Mouse (Mus musculus): ENCODE results near the gene Hrh1.
"Not testable (repeated sequence)": the region's sequence is repeated elsewhere in the genome, so short reads cannot be mapped to it uniquely, and the experiment has no call there.

Gene Hrh1

DNA sequence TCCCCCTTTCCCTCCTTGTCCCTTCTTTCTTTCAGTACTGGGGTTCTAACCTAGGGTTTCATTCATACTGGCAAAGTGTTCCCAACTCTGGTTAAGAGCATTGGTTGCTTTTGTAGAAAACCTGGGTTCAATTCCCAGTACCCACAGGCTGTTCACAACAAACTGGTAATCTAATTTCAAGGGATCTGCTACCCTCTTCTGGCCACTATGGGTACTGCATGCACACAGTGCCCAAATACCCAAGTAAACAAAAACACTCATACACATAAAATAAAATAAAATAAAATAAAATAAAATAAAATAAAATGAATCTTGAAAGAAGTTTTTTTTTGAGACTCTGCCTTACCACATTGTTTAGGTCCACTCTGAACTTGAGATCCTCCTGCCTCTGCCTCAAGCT, 63.8 kb downstream of the Hrh1 start:
- peak; percentile 23 for DNase-seq (ENCODE audit: low spot score)

DNA sequence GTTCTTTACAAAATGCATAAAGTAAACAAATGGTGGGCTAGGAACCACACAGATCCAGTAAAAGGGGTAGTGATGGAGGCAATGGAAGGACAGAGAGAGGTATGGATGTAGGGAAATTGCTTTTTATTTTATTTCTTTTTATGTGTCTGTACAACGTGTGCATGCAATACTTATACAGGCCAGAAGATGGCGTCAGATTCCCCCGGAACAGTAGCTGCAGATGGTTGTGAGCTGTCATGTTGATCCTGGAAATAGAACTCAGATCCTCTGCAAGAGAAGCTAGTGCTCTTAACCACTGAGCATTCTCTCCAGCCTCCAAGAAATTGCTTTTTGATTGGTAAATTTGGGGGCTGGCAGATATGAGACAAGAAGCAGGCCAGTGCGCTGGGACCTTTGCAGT, 65.0 kb downstream of the Hrh1 start:
- no peak for DNase-seq (ENCODE audit: low spot score)

DNA sequence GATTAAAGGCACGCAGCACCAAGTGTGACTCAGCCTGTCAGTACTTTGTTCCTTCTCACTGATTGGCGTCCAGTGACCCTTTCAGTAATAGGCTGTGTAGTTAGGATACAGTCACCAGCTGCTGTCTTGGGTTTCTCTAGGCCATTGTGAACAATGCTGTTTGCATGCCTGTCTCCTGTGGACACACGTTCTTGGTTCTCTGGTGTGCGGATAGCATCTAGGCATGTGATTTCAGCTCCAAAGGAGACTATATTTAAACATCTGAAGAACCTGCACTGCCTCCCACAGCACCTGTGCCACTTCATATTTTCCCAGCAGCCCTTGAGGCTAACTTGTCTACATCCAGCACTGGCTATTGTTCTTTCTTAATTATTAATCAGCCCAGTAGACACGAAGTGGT, 75.8 kb downstream of the Hrh1 start:
- DNase-seq (ENCODE audit: low spot score), result no peak

- no peak for DNase-seq (ENCODE audit: low spot score)
Observed at GRCm38 (mm10) chr6:114474059-114474458, 76.3 kb downstream of the Hrh1 start.

DNA sequence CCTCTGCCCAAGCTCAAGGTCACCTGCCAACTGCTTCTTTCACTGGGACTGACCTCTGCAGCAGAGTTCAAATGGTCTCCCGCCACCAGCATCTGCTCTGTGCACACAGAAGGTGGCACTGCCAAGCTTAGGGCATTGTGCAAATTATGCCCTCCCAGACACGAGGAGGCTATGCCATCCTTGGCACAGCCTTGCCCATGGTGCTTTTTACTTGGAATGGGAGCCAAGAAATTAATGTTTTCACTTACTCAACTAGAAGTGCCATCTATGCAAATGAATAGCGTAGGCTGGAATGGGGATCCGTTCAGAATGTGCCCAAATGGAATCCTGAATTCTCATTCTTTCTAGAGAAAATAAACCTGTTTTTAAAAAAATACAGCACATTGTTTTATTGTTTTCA, 77.2 kb downstream of the Hrh1 start:
- no peak for DNase-seq (ENCODE audit: low spot score)

DNA sequence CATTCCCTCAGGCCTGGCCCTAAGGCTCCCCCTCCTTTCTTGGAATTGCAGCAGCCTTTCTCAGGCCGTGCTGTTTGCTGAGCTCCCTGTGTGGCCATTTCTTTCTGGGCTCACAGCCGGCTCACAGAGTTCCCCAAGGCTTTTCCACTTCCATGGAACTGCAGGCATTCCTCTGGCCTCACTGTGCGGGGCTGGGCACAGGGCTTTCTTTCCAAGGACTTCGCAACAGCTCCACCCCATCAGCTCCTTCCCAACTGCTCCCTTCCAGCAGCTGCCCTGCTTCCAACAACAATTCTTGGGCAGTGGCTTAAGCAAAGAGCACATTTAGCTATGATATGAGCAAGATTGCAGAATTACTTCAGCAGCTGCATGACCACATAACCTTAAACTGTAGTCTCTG, 81.0 kb downstream of the Hrh1 start:
- no peak for DNase-seq (ENCODE audit: low spot score)

DNA sequence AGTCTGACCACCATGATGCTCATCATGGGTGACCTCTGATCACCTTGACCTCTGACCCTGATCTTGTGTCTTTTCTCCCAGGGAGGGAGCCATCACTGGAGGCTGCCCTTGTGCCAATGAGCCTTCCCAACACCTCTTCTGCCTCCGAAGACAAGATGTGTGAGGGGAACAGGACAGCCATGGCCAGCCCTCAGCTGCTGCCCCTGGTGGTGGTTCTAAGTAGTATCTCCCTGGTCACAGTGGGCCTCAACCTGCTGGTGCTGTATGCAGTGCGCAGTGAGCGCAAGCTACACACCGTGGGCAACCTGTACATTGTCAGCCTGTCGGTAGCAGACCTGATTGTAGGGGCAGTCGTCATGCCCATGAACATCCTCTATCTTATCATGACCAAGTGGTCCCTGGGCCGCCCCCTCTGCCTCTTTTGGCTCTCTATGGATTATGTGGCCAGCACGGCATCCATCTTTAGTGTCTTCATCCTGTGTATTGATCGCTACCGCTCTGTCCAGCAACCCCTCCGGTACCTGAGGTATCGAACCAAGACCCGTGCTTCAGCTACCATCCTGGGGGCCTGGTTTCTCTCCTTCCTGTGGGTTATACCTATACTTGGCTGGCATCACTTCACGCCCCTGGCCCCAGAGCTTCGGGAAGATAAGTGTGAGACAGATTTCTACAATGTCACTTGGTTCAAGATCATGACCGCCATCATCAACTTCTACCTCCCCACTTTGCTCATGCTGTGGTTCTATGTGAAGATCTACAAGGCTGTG, 82.1 kb downstream of the Hrh1 start:
- no peak for DNase-seq (ENCODE audit: low spot score)

DNA sequence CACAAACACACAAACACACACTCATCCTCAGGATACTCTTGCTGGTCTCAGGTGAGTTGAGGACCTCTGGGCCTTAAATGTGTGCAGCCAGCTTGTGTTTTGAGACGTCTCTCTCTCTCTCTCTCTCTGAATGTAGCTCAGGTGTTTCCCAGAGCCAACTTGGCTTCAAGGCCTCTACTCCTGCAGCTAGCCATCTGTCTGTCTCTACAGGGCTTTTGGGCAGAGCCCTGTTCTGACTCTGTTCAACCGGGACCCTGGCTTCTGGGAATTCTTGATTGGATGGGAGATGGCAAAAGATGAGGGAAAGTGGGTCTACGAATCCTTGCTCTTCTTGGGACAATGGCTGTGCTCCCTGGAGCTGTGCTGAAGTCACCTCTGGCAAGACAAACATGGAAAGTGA, 91.6 kb downstream of the Hrh1 start:
- no peak for DNase-seq (ENCODE audit: low spot score)

- not testable (repeated sequence) for DNase-seq (ENCODE audit: low spot score)
Observed at GRCm38 (mm10) chr6:114492588-114492987, 94.9 kb downstream of the Hrh1 start.

GRCm38 (mm10) chr6:114494987-114495386, 97.3 kb downstream of the Hrh1 start:
- not testable (repeated sequence) for DNase-seq (ENCODE audit: low spot score)

DNA sequence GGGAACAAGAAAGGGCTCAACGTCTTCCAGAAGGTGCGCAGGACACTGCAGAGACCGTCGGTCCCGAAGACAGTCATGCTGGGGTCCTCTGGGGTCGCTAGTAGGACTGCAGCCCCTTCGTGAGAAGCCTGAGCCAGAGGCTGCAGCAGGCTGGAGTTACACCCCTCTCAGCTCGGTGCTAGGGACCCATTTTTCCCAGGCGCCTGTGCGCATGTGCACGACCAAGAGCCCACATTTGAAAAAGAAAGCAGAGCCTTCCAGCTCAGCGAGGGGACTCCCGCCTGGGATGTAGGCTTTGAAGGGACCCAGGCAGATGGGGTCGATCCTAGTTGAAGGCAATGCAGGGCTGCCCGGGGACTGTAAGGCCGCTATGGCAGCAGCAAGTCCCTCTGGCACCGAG, 116.3 kb downstream of the Hrh1 start:
- DNase-seq (ENCODE audit: low spot score), result not testable (repeated sequence)

- DNase-seq (ENCODE audit: low spot score), result not testable (repeated sequence)
Observed at GRCm38 (mm10) chr6:114528709-114529108, 131.0 kb downstream of the Hrh1 start.

All from c-Kit-positive CD71-positive TER-119-positive erythroid progenitor cells, embryonic 14.5 days (primary cell).